ENCODE assay signal across 15 mouse cellular contexts in the genomic region with DNA sequence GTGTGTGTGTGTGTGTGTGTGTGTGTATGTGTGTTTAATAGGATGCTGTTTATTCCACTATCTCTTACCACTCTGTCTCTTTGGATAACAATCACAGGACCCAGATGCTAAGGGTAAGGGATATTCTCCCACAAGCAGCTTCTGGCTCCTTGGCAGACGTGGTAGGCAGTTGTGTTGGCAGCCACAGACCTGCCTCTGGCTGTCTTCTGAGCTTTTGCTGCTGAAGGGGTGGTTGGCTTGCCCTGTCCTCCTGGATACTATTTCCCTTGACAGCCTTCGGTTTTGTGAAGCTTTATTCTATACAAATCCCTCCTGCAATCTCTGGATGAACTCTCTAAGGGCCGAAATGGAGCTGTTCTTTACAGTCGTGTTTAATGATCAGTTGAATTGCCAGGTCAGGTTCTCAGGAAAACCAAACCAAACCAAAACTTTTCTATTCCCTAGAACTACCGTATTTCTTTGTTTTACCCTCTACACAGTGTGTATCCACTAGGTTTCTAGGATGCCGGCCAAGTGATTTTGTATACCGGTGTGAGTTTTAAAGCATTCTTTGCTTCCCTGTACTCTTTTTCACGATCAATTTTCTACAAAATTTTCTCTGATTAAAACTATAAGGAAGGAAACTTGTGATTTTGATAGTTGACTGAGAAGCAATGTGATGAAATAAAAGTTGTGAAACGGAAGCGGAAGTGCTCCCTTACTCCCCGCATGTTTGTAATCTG.
DNase-seq lines count a peak whose midpoint lies in the region; ATAC-seq and TF ChIP-seq lines count a peak whose summit lies in the region.
"Had no signal": no experiment of that assay in that cellular context is flagged by ENCODE, and none has a peak within 500 bp of the region (broad histone marks: within the 10 kb centered on the region; RNA-seq: fewer than 3 reads in every experiment).

No protein-coding gene starts in this region.

- peak overlapping the region; percentile 70 for H3K27ac ChIP-seq in hindbrain, embryonic 13.5 days
- H3K27ac ChIP-seq in midbrain, embryonic 16.5 days (ENCODE audit: low read length) = peak overlapping the region; percentile 72
- H3K27ac ChIP-seq in left cerebral cortex, adult 2 months = no peak overlapping the region
- H3K27ac ChIP-seq: gastrocnemius, adult 2 months; kidney, embryonic 15.5 days; limb, embryonic 12.5 days; macrophage had no signal

- H3K9ac ChIP-seq in hindbrain, embryonic 13.5 days = 0 out of 2 replicates have a peak overlapping the region, but pooled peaks have one; percentile 2
- H3K9ac ChIP-seq in midbrain, embryonic 16.5 days (ENCODE audit: low read depth, low read length) = 0 out of 2 replicates have a peak overlapping the region, but pooled peaks have one; percentile 14
- H3K9ac ChIP-seq: heart, embryonic 12.5 days; kidney, embryonic 15.5 days; limb, embryonic 12.5 days had no signal

- no peak for TF ChIP-seq CTCF in left cerebral cortex, adult 2 months (IDR thresholded peaks at IDR 0.05)

- peaks cover 23% of the 10 kb centered on the region for H3K4me1 ChIP-seq in hindbrain, embryonic 13.5 days (replicated peaks)
- H3K4me1 ChIP-seq in midbrain, embryonic 16.5 days (ENCODE audit: control insufficient read depth, insufficient read depth, low read length) = peaks cover 10% of the 10 kb centered on the region
- H3K4me1 ChIP-seq: heart, embryonic 12.5 days; kidney, embryonic 15.5 days; limb, embryonic 12.5 days had no signal

- no peaks in the 10 kb centered on the region for H3K9me3 ChIP-seq in hindbrain, embryonic 13.5 days
- H3K9me3 ChIP-seq in midbrain, embryonic 16.5 days (replicated peaks; ENCODE audit: control insufficient read depth, low read length, poor library complexity, severe bottlenecking) = no peaks in the 10 kb centered on the region
- H3K9me3 ChIP-seq: heart, embryonic 12.5 days; kidney, embryonic 15.5 days; limb, embryonic 12.5 days had no signal

- H3K36me3 ChIP-seq in hindbrain, embryonic 13.5 days = no peaks in the 10 kb centered on the region
- H3K36me3 ChIP-seq in midbrain, embryonic 16.5 days (ENCODE audit: control insufficient read depth, insufficient read depth, low read length) = no peaks in the 10 kb centered on the region
- H3K36me3 ChIP-seq: heart, embryonic 12.5 days; kidney, embryonic 15.5 days; limb, embryonic 12.5 days had no signal

- intact Hi-C loops in left cerebral cortex, adult 2 months (cut with DNase I) = loop anchor here (5.0 to 10.0 kb wide), 2 partner anchors 493 to 660 kb away; no protein-coding TSS in a partner anchor

- H3K4me2 ChIP-seq in hindbrain, embryonic 13.5 days = peak overlapping the region; percentile 8
- H3K4me2 ChIP-seq in midbrain, embryonic 16.5 days (ENCODE audit: low read length) = peak overlapping the region; percentile 23; the same call in 1 of the 2 replicates
- H3K4me2 ChIP-seq: heart, embryonic 12.5 days; kidney, embryonic 15.5 days; limb, embryonic 12.5 days had no signal

- DNase-seq in cerebellum, adult 11-12 months = peak; percentile 57
- peak; percentile 75 to 81 for DNase-seq in cerebellum, postnatal 14 days
- DNase-seq in MN1 (ENCODE audit: low spot score) = no peak
- no peak for DNase-seq in B cell, adult 2 months
- DNase-seq in left cerebral cortex, adult 2 months (ENCODE audit: extremely low spot score in 1 of 2, low spot score in 2 of 2) = no peak
- DNase-seq: adrenal gland, postnatal 14 days; gastrocnemius, adult 2 months had no signal

- peaks cover 34% of the 10 kb centered on the region for H3K27me3 ChIP-seq in hindbrain, embryonic 13.5 days
- peaks cover 11% of the 10 kb centered on the region; the same call in 1 of the 2 replicates for H3K27me3 ChIP-seq in midbrain, embryonic 16.5 days (ENCODE audit: control insufficient read depth, insufficient read depth, low read depth, low read length)
- H3K27me3 ChIP-seq: heart, embryonic 12.5 days; limb, embryonic 12.5 days had no signal

- no peak overlapping the region for H3K4me3 ChIP-seq in hindbrain, embryonic 13.5 days
- H3K4me3 ChIP-seq in midbrain, embryonic 16.5 days (ENCODE audit: low read depth, low read length) = no peak overlapping the region
- H3K4me3 ChIP-seq in left cerebral cortex, adult 2 months = no peak overlapping the region
- H3K4me3 ChIP-seq: erythroblast, embryonic 14.5 days; gastrocnemius, adult 2 months; heart, embryonic 12.5 days; kidney, embryonic 15.5 days; limb, embryonic 12.5 days had no signal

- 64% methylated on average over 11 of the region's 11 CpGs for WGBS in hindbrain, embryonic 13.5 days
- 43% methylated on average over 11 of the region's 11 CpGs for WGBS in midbrain, embryonic 16.5 days

- ATAC-seq in cerebellum, adult (ENCODE audit: insufficient number of reproducible peaks, low FRiP score, low TSS enrichment) = no peak
- ATAC-seq in hindbrain, embryonic 13.5 days (ENCODE audit: low FRiP score) = peak; percentile 10; the same call in 1 of the 2 replicates
- ATAC-seq in midbrain, embryonic 16.5 days = no peak

Comparison
In these comparisons a context has a peak if more than half of its experiments do, and no peak if none do; other contexts are left out.
1. DNase-seq: peak in cerebellum, adult 11-12 months (single experiment) and cerebellum, postnatal 14 days (2 of 2); none in MN1 (single experiment), B cell, adult 2 months (0 of 2) and left cerebral cortex, adult 2 months (0 of 2).